Comparison of ENCODE assay signal across 9 mouse cellular contexts in genomic region chr6:146344732-146345131, GRCm38 (mm10).
DNase-seq lines count a peak whose midpoint lies in the region; ATAC-seq and TF ChIP-seq lines count a peak whose summit lies in the region.
"Had no signal": no experiment of that assay in that cellular context is flagged by ENCODE, and none has a peak within 500 bp of the region (broad histone marks: within the 10 kb centered on the region; RNA-seq: fewer than 3 reads in every experiment).

No protein-coding gene starts in this region.

- peaks cover 8% of the 10 kb centered on the region; the same call in 1 of the 2 replicates for H3K4me1 ChIP-seq in hindbrain, embryonic 14.5 days (replicated peaks; ENCODE audit: control insufficient read depth, insufficient read depth, low read length)
- H3K4me1 ChIP-seq in hindbrain, embryonic 16.5 days (ENCODE audit: control insufficient read depth, insufficient read depth, low read depth, low read length): peaks cover 16% of the 10 kb centered on the region
- H3K4me1 ChIP-seq in G1E (ENCODE audit: insufficient read depth, low read depth, low read length): no peaks in the 10 kb centered on the region
- H3K4me1 ChIP-seq in embryonic facial prominence, embryonic 11.5 days (ENCODE audit: control insufficient read depth, insufficient read depth, low read length): no peaks in the 10 kb centered on the region
- H3K4me1 ChIP-seq in forebrain, embryonic 11.5 days (replicated peaks; ENCODE audit: control insufficient read depth, insufficient read depth, low read length): 0 out of 2 replicates have a peak, but pooled peaks cover 3% of the 10 kb centered on the region
- H3K4me1 ChIP-seq: liver, embryonic 13.5 days had no signal

- no peak overlapping the region for H3K9ac ChIP-seq in hindbrain, embryonic 14.5 days
- H3K9ac ChIP-seq in hindbrain, embryonic 16.5 days (ENCODE audit: low read depth, low read length): no peak overlapping the region
- H3K9ac ChIP-seq in embryonic facial prominence, embryonic 11.5 days (replicated peaks; ENCODE audit: low read length): no peak overlapping the region
- H3K9ac ChIP-seq in forebrain, embryonic 11.5 days (ENCODE audit: low read length): no peak overlapping the region
- H3K9ac ChIP-seq: liver, embryonic 13.5 days had no signal

- peak; percentile 69 for TF ChIP-seq CTCF in G1E (IDR thresholded peaks at IDR 0.05; ENCODE audit: low read depth, low read length)

- H3K4me2 ChIP-seq in hindbrain, embryonic 14.5 days (replicated peaks): no peak overlapping the region
- no peak overlapping the region for H3K4me2 ChIP-seq in hindbrain, embryonic 16.5 days (ENCODE audit: low read length)
- no peak overlapping the region for H3K4me2 ChIP-seq in embryonic facial prominence, embryonic 11.5 days (ENCODE audit: low read depth, low read length)
- no peak overlapping the region for H3K4me2 ChIP-seq in forebrain, embryonic 11.5 days (ENCODE audit: low read depth, low read length, severe bottlenecking)
- H3K4me2 ChIP-seq: liver, embryonic 13.5 days had no signal

- no peak for ATAC-seq in hindbrain, embryonic 14.5 days (ENCODE audit: low FRiP score)
- no peak for ATAC-seq in hindbrain, embryonic 16.5 days
- 0 out of 2 replicates have a peak, but pooled peaks have one; percentile 36 for ATAC-seq in G1E (ENCODE audit: extremely low read depth, insufficient number of reproducible peaks, low FRiP score, poor library complexity, severe bottlenecking)
- ATAC-seq in embryonic facial prominence, embryonic 11.5 days (replicated peaks; ENCODE audit: insufficient number of reproducible peaks, low FRiP score, low TSS enrichment, low read depth): no peak
- no peak for ATAC-seq in erythroblast, adult 5-6 weeks (replicated peaks; ENCODE audit: low FRiP score, poor library complexity, severe bottlenecking)
- ATAC-seq in forebrain, embryonic 11.5 days (replicated peaks; ENCODE audit: low FRiP score): no peak

- DNase-seq in hindbrain, embryonic 14.5 days (ENCODE audit: low spot score): peak; percentile 38
- peak; percentile 62 for DNase-seq in 3T3-L1 (ENCODE audit: low read depth, low spot score)
- no peak for DNase-seq in G1E (ENCODE audit: low spot score)
- DNase-seq in embryonic facial prominence, embryonic 11.5 days (ENCODE audit: low spot score): peak; percentile 47
- DNase-seq in naive thymus-derived CD4-positive, alpha-beta T cell, adult 2 months (ENCODE audit: low read depth): peak; percentile 38
- DNase-seq in forebrain, embryonic 11.5 days (ENCODE audit: low spot score): no peak
- DNase-seq: liver, embryonic 13.5 days had no signal

- no peaks in the 10 kb centered on the region for H3K36me3 ChIP-seq in hindbrain, embryonic 14.5 days (replicated peaks; ENCODE audit: control insufficient read depth, insufficient read depth)
- no peaks in the 10 kb centered on the region for H3K36me3 ChIP-seq in hindbrain, embryonic 16.5 days (ENCODE audit: control insufficient read depth, insufficient read depth, low read length)
- H3K36me3 ChIP-seq in G1E (replicated peaks): peaks cover 36% of the 10 kb centered on the region
- no peaks in the 10 kb centered on the region for H3K36me3 ChIP-seq in embryonic facial prominence, embryonic 11.5 days (replicated peaks; ENCODE audit: control insufficient read depth, insufficient read depth, low read depth, low read length)
- no peaks in the 10 kb centered on the region for H3K36me3 ChIP-seq in forebrain, embryonic 11.5 days (ENCODE audit: control insufficient read depth, insufficient read depth, low read length)
- H3K36me3 ChIP-seq: liver, embryonic 13.5 days had no signal

- H3K9me3 ChIP-seq in hindbrain, embryonic 14.5 days (ENCODE audit: control insufficient read depth, low read length): no peaks in the 10 kb centered on the region
- H3K9me3 ChIP-seq in hindbrain, embryonic 16.5 days (ENCODE audit: control insufficient read depth, low read length): no peaks in the 10 kb centered on the region
- no peaks in the 10 kb centered on the region for H3K9me3 ChIP-seq in G1E (replicated peaks)
- H3K9me3 ChIP-seq in embryonic facial prominence, embryonic 11.5 days (replicated peaks; ENCODE audit: control insufficient read depth, low read length): no peaks in the 10 kb centered on the region
- H3K9me3 ChIP-seq in forebrain, embryonic 11.5 days (ENCODE audit: control insufficient read depth, low read length): no peaks in the 10 kb centered on the region
- H3K9me3 ChIP-seq: liver, embryonic 13.5 days had no signal

- H3K27ac ChIP-seq in hindbrain, embryonic 14.5 days: no peak overlapping the region
- H3K27ac ChIP-seq in hindbrain, embryonic 16.5 days (ENCODE audit: low read depth, low read length): no peak overlapping the region
- no peak overlapping the region for H3K27ac ChIP-seq in embryonic facial prominence, embryonic 11.5 days (replicated peaks; ENCODE audit: low read depth, low read length)
- no peak overlapping the region for H3K27ac ChIP-seq in forebrain, embryonic 11.5 days (ENCODE audit: low read depth, low read length)
- H3K27ac ChIP-seq: liver, embryonic 13.5 days had no signal

- WGBS in hindbrain, embryonic 14.5 days: 99% methylated on average over 3 of the region's 3 CpGs
- WGBS in hindbrain, embryonic 16.5 days: 99% methylated on average over 3 of the region's 3 CpGs
- WGBS in embryonic facial prominence, embryonic 11.5 days: 90% methylated on average over 3 of the region's 3 CpGs
- 89% methylated on average over 3 of the region's 3 CpGs for WGBS in forebrain, embryonic 11.5 days

- H3K27me3 ChIP-seq in hindbrain, embryonic 14.5 days (ENCODE audit: control insufficient read depth, insufficient read depth, low read length): no peaks in the 10 kb centered on the region
- H3K27me3 ChIP-seq in hindbrain, embryonic 16.5 days (replicated peaks; ENCODE audit: control insufficient read depth, insufficient read depth, low read length): no peaks in the 10 kb centered on the region
- H3K27me3 ChIP-seq in G1E (ENCODE audit: insufficient read depth, low read length): no peaks in the 10 kb centered on the region
- no peaks in the 10 kb centered on the region for H3K27me3 ChIP-seq in embryonic facial prominence, embryonic 11.5 days (ENCODE audit: control insufficient read depth, insufficient read depth, low read length)
- no peaks in the 10 kb centered on the region for H3K27me3 ChIP-seq in forebrain, embryonic 11.5 days (ENCODE audit: control insufficient read depth, insufficient read depth, low read length)
- H3K27me3 ChIP-seq: liver, embryonic 13.5 days had no signal

- H3K4me3 ChIP-seq in hindbrain, embryonic 14.5 days (replicated peaks; ENCODE audit: low read length): no peak overlapping the region
- no peak overlapping the region for H3K4me3 ChIP-seq in hindbrain, embryonic 16.5 days (ENCODE audit: low read length)
- H3K4me3 ChIP-seq in G1E (ENCODE audit: low read depth, low read length): no peak overlapping the region
- no peak overlapping the region for H3K4me3 ChIP-seq in embryonic facial prominence, embryonic 11.5 days (ENCODE audit: low read depth, low read length)
- no peak overlapping the region for H3K4me3 ChIP-seq in forebrain, embryonic 11.5 days (ENCODE audit: low read depth, low read length)
- H3K4me3 ChIP-seq: liver, embryonic 13.5 days had no signal

Comparison
In these comparisons a context has a peak if more than half of its experiments do, and no peak if none do; other contexts are left out.
1. DNase-seq: peak in hindbrain, embryonic 14.5 days (single experiment), 3T3-L1 (single experiment), embryonic facial prominence, embryonic 11.5 days (single experiment) and naive thymus-derived CD4-positive, alpha-beta T cell, adult 2 months (single experiment); none in G1E (single experiment) and forebrain, embryonic 11.5 days (single experiment).